25 mouse cellular contexts compared by ENCODE assay signal in the genomic region with DNA sequence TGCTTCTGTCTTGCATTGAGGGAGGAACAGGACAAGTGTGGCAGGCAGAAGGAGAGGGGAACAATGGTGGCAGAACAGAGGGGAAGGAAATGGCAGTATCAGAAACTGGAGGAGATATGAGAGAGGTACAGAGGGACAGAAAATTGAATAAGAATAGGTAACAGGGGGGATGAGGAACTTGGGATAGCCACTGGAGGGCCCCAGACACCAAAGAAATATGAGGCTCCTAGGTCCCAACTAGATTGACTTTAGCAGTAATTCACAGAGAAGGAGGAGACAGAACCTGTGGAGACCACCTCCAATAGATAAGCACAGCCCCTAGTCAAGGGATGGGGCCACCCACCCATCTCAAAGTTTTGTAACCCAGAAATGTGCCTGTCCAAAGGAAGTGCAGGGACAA.
"Had no signal": no experiment of that assay in that cellular context is flagged by ENCODE, and none has a peak within 500 bp of the region (broad histone marks: within the 10 kb centered on the region; RNA-seq: fewer than 3 reads in every experiment).

No protein-coding gene starts in this region.

- H3K4me1 ChIP-seq: embryonic facial prominence, embryonic 10.5 days; embryonic facial prominence, embryonic 12.5 days; embryonic facial prominence, embryonic 13.5 days; embryonic facial prominence, embryonic 15.5 days; forebrain, embryonic 10.5 days; forebrain, embryonic 12.5 days; forebrain, embryonic 13.5 days; forebrain, embryonic 15.5 days had no signal

- H3K4me3 ChIP-seq: embryonic facial prominence, embryonic 10.5 days; embryonic facial prominence, embryonic 12.5 days; embryonic facial prominence, embryonic 13.5 days; embryonic facial prominence, embryonic 15.5 days; erythroblast, embryonic 14.5 days; forebrain, embryonic 10.5 days; forebrain, embryonic 12.5 days; forebrain, embryonic 13.5 days; forebrain, embryonic 15.5 days; gastrocnemius, adult 2 months; heart, adult 2 months had no signal

- DNase-seq: cerebellum, adult 9-10 months; cerebellum, adult 9-11 months; cerebellum, postnatal 10 days; cerebellum, postnatal 14 days; cerebellum, postnatal 25 days; cerebellum, postnatal 36 days; embryo, embryonic 11 days; forebrain, postnatal 0 days; gastrocnemius, adult 2 months; gastrocnemius, postnatal 10 days; gastrocnemius, postnatal 14 days; gastrocnemius, postnatal 25 days; gastrocnemius, postnatal 36 days; heart, adult 11 months; heart, adult 18-20 months; heart, adult 2 months had no signal

- H3K36me3 ChIP-seq: embryonic facial prominence, embryonic 10.5 days; embryonic facial prominence, embryonic 12.5 days; embryonic facial prominence, embryonic 13.5 days; embryonic facial prominence, embryonic 15.5 days; forebrain, embryonic 10.5 days; forebrain, embryonic 12.5 days; forebrain, embryonic 15.5 days had no signal

- H3K9me3 ChIP-seq: embryonic facial prominence, embryonic 10.5 days; embryonic facial prominence, embryonic 12.5 days; embryonic facial prominence, embryonic 13.5 days; embryonic facial prominence, embryonic 15.5 days; forebrain, embryonic 10.5 days; forebrain, embryonic 12.5 days; forebrain, embryonic 13.5 days; forebrain, embryonic 15.5 days had no signal

- H3K27me3 ChIP-seq: embryonic facial prominence, embryonic 12.5 days; embryonic facial prominence, embryonic 13.5 days; embryonic facial prominence, embryonic 15.5 days; forebrain, embryonic 12.5 days; forebrain, embryonic 13.5 days; forebrain, embryonic 15.5 days had no signal

- H3K27ac ChIP-seq: embryonic facial prominence, embryonic 10.5 days; embryonic facial prominence, embryonic 12.5 days; embryonic facial prominence, embryonic 13.5 days; embryonic facial prominence, embryonic 15.5 days; forebrain, embryonic 10.5 days; forebrain, embryonic 12.5 days; forebrain, embryonic 13.5 days; forebrain, embryonic 15.5 days; gastrocnemius, adult 2 months; heart, adult 2 months had no signal

- H3K9ac ChIP-seq: embryonic facial prominence, embryonic 12.5 days; embryonic facial prominence, embryonic 13.5 days; embryonic facial prominence, embryonic 15.5 days; forebrain, embryonic 12.5 days; forebrain, embryonic 13.5 days; forebrain, embryonic 15.5 days; forebrain, postnatal 0 days had no signal
